Mouse (Mus musculus) ES-E14 (cell line): ENCODE measurements at regions not wholly inside any gene's neighbourhood (a gene's known extent, or its start where the extent isn't known, plus 50 kb on each side); places are given as distances from the start of the nearest gene placed in this dataset.
A peak's percentile ranks its signal among the peaks of the same experiment; 100 is the strongest.

Experiments
- DNase-seq: peaks from one replicate; pipeline ENCODE4 v3.0.0-alpha.2; 2013; ENCODE audit warnings: low read depth, low spot score
- H3K27ac ChIP-seq: 2 replicates; pipeline ENCODE4 v1.5.1; 2012; ENCODE audit warnings: low read depth, mild to moderate bottlenecking, low read length, moderate library complexity, mixed read lengths; ENCODE audit not compliant: poor library complexity, insufficient read depth, severe bottlenecking
- H3K36me3 ChIP-seq: 2 replicates; pipeline ENCODE4 v1.6.1; 2012; ENCODE audit warnings: mild to moderate bottlenecking, low read length, moderate library complexity, mixed read lengths; ENCODE audit not compliant: control insufficient read depth, poor library complexity, insufficient read depth, severe bottlenecking
- H3K4me1 ChIP-seq, 2 experiments: fragments of 150-350 bp in 1 of 2; sonication (generic) in 1 of 2; 2 replicates each; pipeline ENCODE4 v1.6.1; 2012; ENCODE audit warnings: low read length in 2 of 2, mild to moderate bottlenecking in 1 of 2, mixed read lengths in 1 of 2; ENCODE audit not compliant: control insufficient read depth in 2 of 2, insufficient read depth in 2 of 2, poor library complexity in 1 of 2
- H3K4me3 ChIP-seq, 2 experiments: fragments of 150-350 bp in 1 of 2; sonication (generic) in 1 of 2; 2 replicates each; pipeline ENCODE4 v1.5.1; 2012; ENCODE audit warnings: low read length in 2 of 2, low read depth in 1 of 2, mild to moderate bottlenecking in 1 of 2, mixed read lengths in 1 of 2; ENCODE audit not compliant: insufficient read depth in 1 of 2, poor library complexity in 1 of 2, severe bottlenecking in 1 of 2
- H3K9ac ChIP-seq: 2 replicates; pipeline ENCODE4 v1.6.1; 2012; ENCODE audit warnings: low read depth, mild to moderate bottlenecking, low read length, mixed read lengths; ENCODE audit not compliant: poor library complexity, insufficient read depth, severe bottlenecking
- H3K9me3 ChIP-seq: fragments of 150-350 bp; sonication (generic); 2 replicates; pipeline ENCODE4 v1.6.1; 2012; ENCODE audit warnings: low read depth, mild to moderate bottlenecking, low read length; ENCODE audit not compliant: control insufficient read depth, insufficient read depth
- CHD2 ChIP-seq: IDR thresholded peaks from 2 replicates; pipeline ENCODE4 v1.6.1; 2014; ENCODE audit warnings: mild to moderate bottlenecking, low read depth, low read length, inconsistent platforms
- HCFC1 ChIP-seq: IDR thresholded peaks from 2 replicates; pipeline ENCODE4 v1.6.1; 2012; ENCODE audit warnings: low read length, inconsistent platforms, borderline replicate concordance; ENCODE audit not compliant: insufficient read depth
- MAFK ChIP-seq: IDR thresholded peaks from 2 replicates; pipeline ENCODE4 v1.6.1; 2014; ENCODE audit warnings: mild to moderate bottlenecking, low read depth, low read length, inconsistent platforms; ENCODE audit not compliant: insufficient read depth
- ZC3H11A ChIP-seq: IDR thresholded peaks from 2 replicates; pipeline ENCODE4 v1.6.1; 2012; ENCODE audit warnings: low read depth, mild to moderate bottlenecking, inconsistent platforms, low read length, borderline replicate concordance
- ZNF384 ChIP-seq: IDR thresholded peaks from 2 replicates; pipeline ENCODE4 v1.6.1; 2012; ENCODE audit warnings: low read depth, low read length, inconsistent platforms
- in situ Hi-C, 2 experiments: fragments of 600-800 bp; cut with MboI; formaldehyde crosslinking; loops; one replicate each; pipeline ENCODE4 v1.15.1; 2025; ENCODE audit warnings: low sequenced_read_pairs in 2 of 2, inconsistent platforms in 1 of 2; ENCODE audit not compliant: unreplicated experiment in 2 of 2

GRCm38 (mm10) chr2:143325486-143325885, 220.5 kb upstream of the Pcsk2 start:
- H3K9ac ChIP-seq: no peak overlapping the region
- H3K9me3 ChIP-seq: no peaks in the 10 kb centered on the region
- H3K4me1 ChIP-seq: no peaks in the 10 kb centered on the region
- in situ Hi-C loops: no loop called here
- no peak overlapping the region for H3K4me3 ChIP-seq
- DNase-seq: no peak
- peak overlapping the region; percentile 7; the same call in 1 of the 2 replicates for H3K27ac ChIP-seq
- no peak for TF ChIP-seq ZC3H11A
- TF ChIP-seq ZNF384: no peak
- TF ChIP-seq MAFK: no peak
- no peak for TF ChIP-seq CHD2
- no peak for TF ChIP-seq HCFC1
- no peaks in the 10 kb centered on the region for H3K36me3 ChIP-seq

GRCm38 (mm10) chr2:143332071-143332470, 213.9 kb upstream of the Pcsk2 start:
- TF ChIP-seq CHD2 (no peak), ZC3H11A (no peak), ZNF384 (no peak), HCFC1 (no peak), MAFK (no peak)
- in situ Hi-C loops: no loop called here
- H3K4me3 ChIP-seq: no peak overlapping the region
- H3K36me3 ChIP-seq: no peaks in the 10 kb centered on the region
- no peak overlapping the region for H3K27ac ChIP-seq
- no peak overlapping the region for H3K9ac ChIP-seq
- H3K4me1 ChIP-seq: no peaks in the 10 kb centered on the region
- no peaks in the 10 kb centered on the region for H3K9me3 ChIP-seq
- DNase-seq: no peak

- TF ChIP-seq ZNF384 (no peak), HCFC1 (no peak), MAFK (no peak), CHD2 (no peak), ZC3H11A (no peak)
- no peak overlapping the region for H3K9ac ChIP-seq
- no peaks in the 10 kb centered on the region for H3K4me1 ChIP-seq
- DNase-seq: no peak
- H3K36me3 ChIP-seq: no peaks in the 10 kb centered on the region
- no peak overlapping the region for H3K27ac ChIP-seq
- no peak overlapping the region for H3K4me3 ChIP-seq
- H3K9me3 ChIP-seq: no peaks in the 10 kb centered on the region
- in situ Hi-C loops: no loop called here
Measured at GRCm38 (mm10) chr2:143340364-143340763, 205.6 kb upstream of the Pcsk2 start.

GRCm38 (mm10) chr2:143364193-143364592, 181.8 kb upstream of the Pcsk2 start:
- Histone ChIP-seq H3K4me1 (no peaks in the 10 kb centered on the region), H3K9ac (no peak overlapping the region), H3K27ac (no peak overlapping the region), H3K36me3 (no peaks in the 10 kb centered on the region), H3K9me3 (no peaks in the 10 kb centered on the region), H3K4me3 (no peak overlapping the region)
- DNase-seq: no peak
- TF ChIP-seq ZNF384 (no peak), HCFC1 (no peak), CHD2 (no peak), ZC3H11A (no peak), MAFK (no peak)
- in situ Hi-C loops: no loop called here

GRCm38 (mm10) chr2:143365976-143366375, 180.0 kb upstream of the Pcsk2 start:
- Histone ChIP-seq H3K36me3 (no peaks in the 10 kb centered on the region), H3K9me3 (no peaks in the 10 kb centered on the region), H3K27ac (no peak overlapping the region), H3K9ac (no peak overlapping the region), H3K4me1 (no peaks in the 10 kb centered on the region), H3K4me3 (no peak overlapping the region)
- TF ChIP-seq ZC3H11A (no peak), HCFC1 (no peak), MAFK (no peak), CHD2 (no peak), ZNF384 (no peak)
- in situ Hi-C loops: no loop called here
- DNase-seq: no peak
